Mouse (Mus musculus): ENCODE data around the gene Clec16a. TPM values are rescaled to one million over a fixed set of nuclear protein-coding genes. Genes with fewer than 3 reads are reported as not detected.

The Clec16a gene
- polyA plus RNA-seq, 1 experiment: 19.6 TPM

DNA sequence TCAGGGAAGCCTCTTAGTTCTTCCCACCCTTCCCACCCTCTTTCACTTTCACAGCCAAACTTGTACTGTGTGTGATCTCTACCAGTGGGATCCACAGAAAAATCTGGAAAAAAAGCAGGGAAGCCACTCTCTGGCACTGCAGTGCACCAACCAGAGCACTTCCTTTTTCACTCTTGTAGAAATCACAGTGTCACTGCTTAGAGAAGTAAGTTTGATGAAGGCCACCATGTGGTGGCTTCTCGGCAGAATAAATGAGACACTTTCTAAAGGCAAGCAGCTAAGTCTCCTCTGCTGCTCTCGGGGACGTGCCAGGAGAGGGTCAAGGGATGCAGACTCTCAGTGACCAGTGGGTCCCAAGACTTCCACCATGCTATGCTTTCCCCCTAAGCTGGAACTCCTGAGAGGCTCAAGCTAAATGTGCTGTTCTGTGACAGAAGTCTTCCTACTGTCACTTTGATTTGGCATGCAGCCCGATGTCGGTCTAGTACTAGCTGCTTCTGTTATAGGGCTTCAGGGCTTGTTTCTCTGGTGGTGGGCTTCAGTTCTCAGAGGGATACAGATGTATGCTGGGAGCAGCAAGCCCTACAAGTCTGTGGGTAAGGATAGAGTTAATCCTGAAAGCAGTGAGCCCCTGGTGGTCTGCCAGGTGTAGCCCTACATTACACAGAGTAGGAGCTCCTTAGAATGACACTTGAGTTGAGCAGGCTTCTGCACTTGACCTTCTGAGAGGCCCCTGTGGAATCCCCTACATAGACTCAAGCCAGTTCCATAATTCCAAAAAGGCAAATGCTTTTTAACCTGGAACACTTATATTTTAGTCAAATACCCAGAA lies 178.9 kb downstream of the Clec16a start:
- no peak for TF ChIP-seq GATA1 (IDR thresholded peaks at IDR 0.05; ENCODE audit: low read length)

- TF ChIP-seq GATA1 (IDR thresholded peaks at IDR 0.05; ENCODE audit: low read length): no peak
Measured at GRCm38 (mm10) chr16:10725156-10725555, 180.0 kb downstream of the Clec16a start.

- no peak for TF ChIP-seq GATA1 (IDR thresholded peaks at IDR 0.05; ENCODE audit: low read length)
Measured at GRCm38 (mm10) chr16:10727630-10728029, 182.5 kb downstream of the Clec16a start.

DNA sequence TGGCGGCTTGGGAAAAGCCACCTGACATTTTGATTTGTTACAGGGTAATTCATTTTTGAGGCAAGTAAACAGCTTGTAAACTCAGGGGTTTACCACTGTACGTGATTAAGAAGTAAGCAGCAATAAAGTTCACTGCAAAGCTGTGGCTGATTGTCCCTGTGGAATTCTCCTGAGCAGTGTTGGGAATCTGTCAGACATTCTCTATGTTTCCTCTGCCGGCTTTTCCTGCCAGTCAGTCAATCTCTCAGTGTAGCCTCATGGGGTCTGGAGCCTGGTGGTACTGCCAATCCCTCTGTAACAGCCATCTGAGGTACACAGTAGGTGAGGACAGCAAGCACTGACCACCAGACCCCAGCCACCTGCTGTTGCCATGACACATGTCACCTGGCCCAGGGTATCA lies 183.7 kb downstream of the Clec16a start:
- no peak for TF ChIP-seq GATA1 (IDR thresholded peaks at IDR 0.05; ENCODE audit: low read length)

GRCm38 (mm10) chr16:10730941-10731340 lies 185.8 kb downstream of the Clec16a start:
- no peak for TF ChIP-seq GATA1 (IDR thresholded peaks at IDR 0.05; ENCODE audit: low read length)

- TF ChIP-seq GATA1 (IDR thresholded peaks at IDR 0.05; ENCODE audit: low read length): no peak
Measured at GRCm38 (mm10) chr16:10731785-10732184, 186.6 kb downstream of the Clec16a start.

DNA sequence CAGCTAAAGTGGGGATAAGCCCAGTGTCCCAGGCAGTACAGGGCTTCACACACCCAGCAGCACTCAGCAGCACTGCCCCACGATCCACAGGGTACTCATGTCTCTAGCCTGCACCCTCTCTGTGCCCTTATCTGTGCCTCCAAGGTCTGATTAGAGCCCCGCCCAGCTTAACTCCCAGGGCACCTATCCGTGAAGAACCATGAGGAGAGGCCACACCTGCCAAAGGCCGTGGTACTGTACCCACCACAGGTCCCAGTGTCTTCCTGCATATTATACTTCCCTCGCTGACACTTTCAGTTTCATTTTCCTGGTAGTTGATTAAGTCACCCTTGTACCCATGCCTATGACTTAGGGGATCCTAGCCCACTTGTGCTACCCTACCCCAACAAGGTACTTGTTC lies 187.3 kb downstream of the Clec16a start:
- no peak for TF ChIP-seq GATA1 (IDR thresholded peaks at IDR 0.05; ENCODE audit: low read length)

DNA sequence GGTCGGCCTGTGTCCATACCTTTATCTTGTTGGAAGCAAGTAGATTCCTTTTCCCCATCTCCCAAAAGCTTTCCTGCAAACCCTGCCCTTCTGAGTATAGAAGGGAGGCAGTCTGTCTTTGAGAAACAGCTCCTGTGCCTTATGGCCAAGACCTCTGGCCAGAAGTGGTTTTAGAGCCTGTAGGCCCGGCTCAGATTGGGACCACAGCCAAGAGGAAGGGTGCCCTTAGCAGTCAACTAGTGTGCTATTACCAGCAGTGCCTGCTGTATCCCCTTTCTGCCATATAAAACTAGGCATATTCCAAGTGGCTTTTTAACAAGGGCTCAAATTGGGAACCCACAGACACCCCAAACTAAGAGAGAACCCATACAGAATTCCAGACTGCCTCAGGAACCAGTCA lies 190.6 kb downstream of the Clec16a start:
- no peak for TF ChIP-seq GATA1 (IDR thresholded peaks at IDR 0.05; ENCODE audit: low read length)

- TF ChIP-seq GATA1 (IDR thresholded peaks at IDR 0.05; ENCODE audit: low read length): no peak
Measured at GRCm38 (mm10) chr16:10736364-10736763, 191.2 kb downstream of the Clec16a start.

DNA sequence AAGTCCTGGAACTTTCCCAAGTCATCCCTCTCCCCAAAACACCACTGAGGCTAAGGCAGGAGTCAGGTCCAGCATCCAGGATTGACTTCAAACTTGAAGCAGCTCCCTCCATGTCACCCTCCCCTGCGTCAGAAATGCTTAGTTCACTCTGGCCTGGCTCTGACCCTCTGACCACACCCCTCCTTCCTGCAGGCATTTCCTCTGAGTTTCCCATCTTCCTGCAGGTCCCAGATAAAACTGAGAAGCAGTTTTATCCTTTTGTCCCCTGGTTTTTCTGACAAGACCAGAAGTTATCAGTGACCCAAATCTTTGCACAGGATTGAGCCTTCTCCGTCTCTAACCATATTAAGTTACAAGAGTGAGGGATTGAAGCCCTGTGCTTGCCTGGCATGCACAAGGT lies 192.4 kb downstream of the Clec16a start:
- TF ChIP-seq GATA1 (IDR thresholded peaks at IDR 0.05; ENCODE audit: low read length): no peak

DNA sequence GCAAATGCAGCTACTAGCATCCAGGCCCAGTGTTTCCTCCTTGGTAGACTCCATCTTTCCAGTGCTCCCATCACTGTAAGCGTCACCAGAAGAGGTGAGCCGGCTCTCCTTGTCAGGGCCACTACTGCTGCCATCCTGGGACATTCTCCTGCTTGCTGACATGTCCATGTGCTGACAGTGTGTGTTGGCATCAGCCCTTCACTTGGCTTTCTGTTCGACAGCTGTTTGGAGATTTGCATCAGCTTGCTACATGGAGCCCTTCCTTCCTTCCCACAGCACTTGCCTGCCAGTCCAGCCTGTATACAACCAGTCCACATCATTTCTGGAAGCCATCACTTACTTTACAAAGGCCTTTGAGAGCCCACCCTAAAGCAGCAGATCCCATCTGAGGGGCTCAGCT lies 193.7 kb downstream of the Clec16a start:
- no peak for TF ChIP-seq GATA1 (IDR thresholded peaks at IDR 0.05; ENCODE audit: low read length)

- TF ChIP-seq GATA1 (IDR thresholded peaks at IDR 0.05; ENCODE audit: low read length): no peak
Measured at GRCm38 (mm10) chr16:10739854-10740398, 194.8 kb downstream of the Clec16a start.

DNA sequence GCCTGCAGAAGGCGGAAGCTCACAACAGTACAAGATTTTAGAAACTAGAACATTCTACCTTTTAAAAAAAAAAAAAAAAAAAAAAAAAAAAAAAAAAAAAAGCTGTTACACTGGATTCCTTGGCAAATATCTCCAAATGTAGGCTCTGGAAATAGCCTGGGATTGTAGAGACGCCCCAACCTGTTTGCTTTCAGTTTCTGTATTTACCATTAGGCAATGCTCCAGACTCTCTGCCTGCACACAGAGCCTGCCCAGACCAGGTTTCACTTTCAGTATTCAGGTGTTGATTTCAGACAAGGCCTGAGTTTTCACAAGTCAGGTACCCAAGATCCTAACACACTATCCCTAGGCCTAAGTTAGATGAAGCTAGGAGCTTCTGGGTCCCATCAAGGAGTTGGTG lies 195.9 kb downstream of the Clec16a start:
- no peak for TF ChIP-seq GATA1 (IDR thresholded peaks at IDR 0.05; ENCODE audit: low read length)

DNA sequence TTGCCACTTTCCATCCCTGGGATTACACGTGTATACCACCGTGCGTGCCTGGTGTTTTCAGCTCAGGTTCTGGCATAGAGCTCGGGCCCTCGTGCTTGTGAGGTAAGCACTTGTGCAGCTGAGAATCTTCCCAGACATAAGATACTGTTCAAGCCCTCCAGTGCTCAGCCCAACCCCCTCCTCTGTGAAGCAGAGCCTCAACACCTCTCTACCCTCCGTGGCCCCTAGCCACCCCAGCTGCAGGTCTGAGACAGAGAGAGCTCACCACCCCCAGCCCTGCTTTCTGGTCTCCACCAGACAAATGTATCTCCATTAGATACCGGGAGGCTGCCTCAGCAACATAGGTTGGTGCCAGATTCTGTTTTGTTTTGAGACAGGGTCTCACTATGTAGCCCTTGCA lies 204.1 kb downstream of the Clec16a start:
- no peak for TF ChIP-seq GATA1 (IDR thresholded peaks at IDR 0.05; ENCODE audit: low read length)

- no peak for TF ChIP-seq GATA1 (IDR thresholded peaks at IDR 0.05; ENCODE audit: low read length)
Measured at GRCm38 (mm10) chr16:10749824-10750223, 204.7 kb downstream of the Clec16a start.

GRCm38 (mm10) chr16:10754521-10755296 lies 209.6 kb downstream of the Clec16a start:
- no peak for TF ChIP-seq GATA1 (IDR thresholded peaks at IDR 0.05; ENCODE audit: low read length)

Measured in G1E-ER4 (cell line).